Mouse (Mus musculus): ENCODE measurements around the gene Calr4. TPM values are rescaled to one million over a fixed set of nuclear protein-coding genes. Genes with fewer than 3 reads are reported as not detected.

Gene Calr4
- total and polyA plus RNA-seq, 3 experiments: not detected

GRCm38 (mm10) chr4:109224762-109225552 lies 9.3 kb upstream of the Calr4 start:
- Histone ChIP-seq H3K27me3 (replicated peaks) (peaks cover 1% of the 10 kb centered on the region), H3K27ac (ENCODE audit: insufficient read depth, low read depth) (no peak overlapping the region), H3K4me3 (replicated peaks in 1 of 3; ENCODE audit: low read depth in 2 of 3, low read length in 2 of 3, poor library complexity in 1 of 3) (no peak overlapping the region), H3K79me2 (replicated peaks; ENCODE audit: control insufficient read depth, extremely low read depth, insufficient read depth, poor library complexity, severe bottlenecking) (no peaks in the 10 kb centered on the region), H3K9ac (ENCODE audit: insufficient read depth, low read depth) (no peak overlapping the region), H3K36me3 (replicated peaks in 1 of 2; ENCODE audit: control insufficient read depth in 1 of 2, insufficient read depth in 1 of 2, low read length in 1 of 2) (no peaks in the 10 kb centered on the region), H3K4me2 (ENCODE audit: insufficient read depth, low read depth, poor library complexity, severe bottlenecking) (no peak overlapping the region), H3K9me3 (replicated peaks; ENCODE audit: low read length) (no peaks in the 10 kb centered on the region), H3K4me1 (ENCODE audit: control insufficient read depth in 1 of 2, insufficient read depth in 2 of 2) (peaks cover 4% of the 10 kb centered on the region in 2 experiments; a peak in 1 of 4 replicates)
- TF ChIP-seq POLR2A (IDR thresholded peaks at IDR 0.05; ENCODE audit: low read depth, low read length): no peak
- no peak for TF ChIP-seq ETS1 (conservative IDR thresholded peaks at IDR 0.05; ENCODE audit: low read depth, low read length)
- TF ChIP-seq CTCF (conservative IDR thresholded peaks at IDR 0.05 in 1 of 2, IDR thresholded peaks at IDR 0.05 in 1 of 2; ENCODE audit: low read depth in 2 of 2, low read length in 2 of 2): no peak
- TF ChIP-seq HCFC1 (IDR thresholded peaks at IDR 0.05; ENCODE audit: low read depth, low read length): no peak
- no peak for TF ChIP-seq MXI1 (IDR thresholded peaks at IDR 0.05; ENCODE audit: low read depth, low read length)
- TF ChIP-seq E2F4 (IDR thresholded peaks at IDR 0.05; ENCODE audit: insufficient replicate concordance, low read depth, low read length): no peak
- no peak for TF ChIP-seq MAX (IDR thresholded peaks at IDR 0.05; ENCODE audit: low read length)
- TF ChIP-seq KAT2A (IDR thresholded peaks at IDR 0.05; ENCODE audit: insufficient replicate concordance, low read length): no peak
- no peak for DNase-seq (ENCODE audit: extremely low read depth)
- dilution Hi-C loops (cut with MboI; ENCODE audit: extremely low pct_ligation_motif_present, extremely low pct_unique_long_range_greater_than_20kb, low sequenced_read_pairs): no loop called here
- in situ Hi-C loops (cut with MboI; ENCODE audit: low pct_ligation_motif_present, low pct_unique_long_range_greater_than_20kb, low sequenced_read_pairs): no loop called here

DNA sequence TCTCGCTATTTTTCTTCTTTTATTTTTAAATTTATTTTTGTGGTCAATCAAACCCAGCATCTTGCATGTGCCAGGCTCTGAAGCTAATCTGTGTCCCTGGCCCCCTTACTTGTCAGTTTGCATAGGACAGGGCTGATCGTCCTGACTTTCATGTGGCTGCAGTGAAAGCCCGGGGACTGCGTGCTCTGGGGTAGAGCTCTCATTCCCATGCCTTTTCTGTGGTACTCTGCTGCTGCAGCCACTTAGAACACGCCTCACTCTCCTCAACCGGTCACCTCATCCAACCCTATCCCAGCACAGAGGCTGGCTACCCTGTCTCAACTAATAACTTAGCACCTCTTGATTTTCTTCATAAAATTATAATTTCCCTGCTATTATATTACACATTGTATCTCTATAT lies 8.7 kb upstream of the Calr4 start:
- Histone ChIP-seq H3K9me3 (replicated peaks; ENCODE audit: low read length) (no peaks in the 10 kb centered on the region), H3K4me2 (ENCODE audit: insufficient read depth, low read depth, poor library complexity, severe bottlenecking) (no peak overlapping the region), H3K27ac (ENCODE audit: insufficient read depth, low read depth) (no peak overlapping the region), H3K4me3 (replicated peaks in 1 of 3; ENCODE audit: low read depth in 2 of 3, low read length in 2 of 3, poor library complexity in 1 of 3) (no peak overlapping the region), H3K27me3 (replicated peaks) (peaks cover 1% of the 10 kb centered on the region), H3K79me2 (replicated peaks; ENCODE audit: control insufficient read depth, extremely low read depth, insufficient read depth, poor library complexity, severe bottlenecking) (no peaks in the 10 kb centered on the region), H3K4me1 (ENCODE audit: control insufficient read depth in 1 of 2, insufficient read depth in 2 of 2) (peaks cover 0 to 2% of the 10 kb centered on the region in 2 experiments; a peak in 1 of 4 replicates), H3K36me3 (replicated peaks in 1 of 2; ENCODE audit: control insufficient read depth in 1 of 2, insufficient read depth in 1 of 2, low read length in 1 of 2) (no peaks in the 10 kb centered on the region), H3K9ac (ENCODE audit: insufficient read depth, low read depth) (no peak overlapping the region)
- TF ChIP-seq IRF4 (IDR thresholded peaks at IDR 0.05; ENCODE audit: low read depth, low read length) (no peak), PAX5 (IDR thresholded peaks at IDR 0.05; ENCODE audit: low read length) (no peak), SMC3 (IDR thresholded peaks at IDR 0.05; ENCODE audit: low read depth, low read length) (no peak), ZMIZ1 (IDR thresholded peaks at IDR 0.05; ENCODE audit: low read depth, low read length) (no peak), CHD1 (IDR thresholded peaks at IDR 0.05; ENCODE audit: low read depth, low read length) (no peak), TBP (conservative IDR thresholded peaks at IDR 0.05; ENCODE audit: low read depth, low read length) (no peak), MXI1 (IDR thresholded peaks at IDR 0.05; ENCODE audit: low read depth, low read length) (no peak), MAZ (IDR thresholded peaks at IDR 0.05; ENCODE audit: low read depth, low read length) (no peak), MAX (IDR thresholded peaks at IDR 0.05; ENCODE audit: low read length) (no peak), RAD21 (IDR thresholded peaks at IDR 0.05; ENCODE audit: low read depth, low read length) (no peak), JUN (IDR thresholded peaks at IDR 0.05; ENCODE audit: insufficient read depth, low read depth, low read length) (no peak), ZC3H11A (IDR thresholded peaks at IDR 0.05; ENCODE audit: low read depth, low read length) (no peak), POLR2AphosphoS2 (IDR thresholded peaks at IDR 0.05; ENCODE audit: low read depth, low read length) (no peak), ZNF384 (IDR thresholded peaks at IDR 0.05; ENCODE audit: low read depth, low read length) (no peak), RCOR1 (conservative IDR thresholded peaks at IDR 0.05; ENCODE audit: low read depth, low read length) (no peak), JUND (conservative IDR thresholded peaks at IDR 0.05; ENCODE audit: low read depth, low read length) (no peak)
- in situ Hi-C loops (cut with MboI; ENCODE audit: low pct_ligation_motif_present, low pct_unique_long_range_greater_than_20kb, low sequenced_read_pairs): no loop called here
- no peak for DNase-seq (ENCODE audit: extremely low read depth)
- dilution Hi-C loops (cut with MboI; ENCODE audit: extremely low pct_ligation_motif_present, extremely low pct_unique_long_range_greater_than_20kb, low sequenced_read_pairs): no loop called here
